Mouse (Mus musculus): ENCODE results near the gene Ctla2a. TPM values are rescaled to one million over a fixed set of nuclear protein-coding genes. Genes with fewer than 3 reads are reported as not detected.
"Not testable (repeated sequence)": the region's sequence is repeated elsewhere in the genome, so short reads cannot be mapped to it uniquely, and the experiment has no call there.

The Ctla2a gene
- 45.6 and 76.5 TPM in 2 replicates for total RNA-seq (2021)
- long read RNA-seq, experiment 1, transcript Ctla2a-201 (5 exons, 1,373 nt) = major isoform, 24 of 33 reads
- long read RNA-seq, experiment 1, partial matches to known transcripts = 1 of 33 reads
- long read RNA-seq, experiment 1, other reads (novel, unspliced or antisense) = 1 of 33 reads
- long read RNA-seq, experiment 2, transcript Ctla2a-201 (5 exons, 1,373 nt) = major isoform, 26 of 42 reads
- long read RNA-seq, experiment 2, transcript Ctla2a-205 (3 exons, 706 nt) = minor isoform, 11 of 42 reads
- long read RNA-seq, experiment 2, partial matches to known transcripts = 1 of 42 reads
- long read RNA-seq, experiment 2, other reads (novel, unspliced or antisense) = 0 of 42 reads

DNA sequence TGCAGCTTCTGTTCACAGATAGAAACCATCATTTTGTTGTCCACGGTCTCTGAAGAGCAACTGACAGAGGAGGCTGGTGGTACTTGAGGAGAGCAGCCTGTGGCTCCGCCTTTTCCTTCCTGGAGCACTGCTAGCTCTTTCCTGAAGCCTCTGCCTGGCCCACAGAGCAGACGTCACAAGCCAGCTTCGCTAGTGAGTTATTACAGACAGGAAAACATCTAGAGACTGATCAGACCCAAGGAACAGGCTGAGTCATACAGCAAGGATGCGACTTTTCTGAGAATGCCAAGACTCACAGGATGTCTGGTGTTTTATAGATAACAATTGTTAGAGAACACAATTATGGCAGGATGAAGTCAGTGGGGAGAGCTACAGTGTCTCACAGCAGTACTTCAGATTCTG lies at the start of gene Ctla2a, which contains the start of gene Gm49391:
Gene Ctla2a (minus strand): TSS at position 126 of the 402 bp plus-strand sequence.
Gene Gm49391 (minus strand): TSS at position 72 of the 402 bp plus-strand sequence.
- DNase-seq = peak; percentile 42

DNA sequence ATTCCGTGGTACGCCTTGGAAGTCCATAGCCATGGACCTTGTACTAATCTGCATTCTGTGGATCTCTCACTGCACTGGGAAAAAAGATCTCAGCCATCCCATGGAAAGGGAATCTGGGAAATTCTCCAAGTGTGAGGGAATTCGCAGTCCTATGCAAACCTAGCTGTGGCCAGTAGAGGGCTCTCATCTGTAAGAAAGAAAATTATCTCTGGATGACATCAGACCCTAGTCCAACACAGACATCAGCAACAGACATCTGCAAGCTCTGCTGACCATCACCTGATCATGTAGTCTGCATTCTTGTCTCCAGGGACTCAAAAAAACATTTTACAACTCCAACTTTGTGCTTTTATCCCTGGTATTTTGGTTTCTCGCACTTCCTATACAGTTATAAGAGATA lies 35.9 kb upstream of the Ctla2a start:
- DNase-seq = not testable (repeated sequence)

DNA sequence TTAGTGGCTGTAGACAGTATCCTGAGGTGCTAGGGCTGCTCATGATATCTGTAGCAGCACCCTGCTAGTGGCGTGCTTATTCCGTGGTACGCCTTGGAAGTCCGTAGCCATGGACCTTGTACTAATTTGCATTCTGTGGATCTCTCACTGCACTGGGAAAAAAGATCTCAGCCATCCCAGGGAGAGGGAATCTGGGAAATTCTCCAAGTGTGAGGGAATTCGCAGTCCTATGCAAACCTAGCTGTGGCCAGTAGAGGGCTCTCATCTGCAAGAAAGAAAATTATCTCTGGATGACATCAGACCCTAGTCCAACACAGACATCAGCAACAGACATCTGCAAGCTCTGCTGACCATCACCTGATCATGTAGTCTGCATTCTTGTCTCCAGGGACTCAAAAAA lies 27.6 kb upstream of the Ctla2a start:
- not testable (repeated sequence) for DNase-seq

DNA sequence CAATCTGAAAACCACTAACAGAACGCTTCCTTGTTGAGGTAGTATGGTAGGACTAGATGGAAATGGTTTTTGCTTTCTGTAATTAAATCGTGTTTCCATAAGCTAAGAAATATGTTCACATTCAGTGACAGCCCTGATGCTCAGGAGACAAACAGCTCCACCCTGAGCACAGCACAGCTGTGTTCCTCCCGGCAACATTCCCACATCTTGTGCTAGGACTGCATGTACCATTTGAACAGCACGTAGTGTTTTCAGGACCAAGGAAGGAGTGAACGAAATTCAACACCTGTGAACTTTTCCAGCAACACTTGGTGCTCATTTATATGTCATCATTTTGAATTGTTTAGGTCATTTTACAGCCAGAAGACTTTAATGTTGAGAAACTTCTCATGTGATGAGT lies 25.3 kb upstream of the Ctla2a start:
- DNase-seq = no peak

DNA sequence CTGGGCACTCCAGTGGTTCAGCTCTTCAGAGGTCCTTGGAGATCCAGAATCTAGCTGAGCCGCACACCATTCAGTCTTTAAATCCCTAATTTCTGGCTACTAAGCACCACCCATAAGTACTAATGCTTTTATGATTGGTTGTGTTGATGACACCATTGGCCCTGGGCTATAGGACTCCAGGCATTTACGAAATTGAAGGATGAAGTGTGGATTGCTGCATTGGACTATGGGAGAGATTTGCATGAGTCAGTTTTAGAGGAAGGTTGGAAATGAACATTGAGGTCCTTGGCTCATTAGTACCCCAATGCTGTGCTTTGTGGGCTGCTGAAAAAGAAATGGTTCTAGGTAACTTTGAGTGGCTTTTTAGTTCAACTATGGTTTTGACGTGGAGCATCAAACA lies 5.5 kb upstream of the Ctla2a start, which contains the start of gene Tpbpa:
Gene Tpbpa (minus strand): TSS at position 101 of the 400 bp plus-strand sequence.
- DNase-seq = not testable (repeated sequence)

DNA sequence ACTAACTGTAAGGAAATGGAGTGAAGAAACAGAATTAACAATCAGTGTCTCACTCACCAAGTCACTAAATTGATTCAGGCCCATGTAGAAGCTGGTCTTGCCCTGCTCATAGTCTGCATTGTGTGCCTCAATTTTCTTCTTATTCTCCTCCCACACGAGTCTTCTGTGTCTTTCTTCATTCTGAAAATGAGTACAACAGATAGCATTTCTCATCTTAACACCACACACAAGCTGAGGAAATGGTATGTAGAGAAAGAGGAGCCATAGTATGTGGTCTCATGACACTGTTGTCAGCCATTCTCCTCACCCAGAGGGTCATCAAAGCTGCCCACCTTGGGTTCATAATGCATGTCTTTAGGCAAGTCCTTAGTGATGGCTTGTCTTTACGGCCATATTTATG lies 935 bp downstream of the Ctla2a start, which contains the start of gene Gm49393:
Gene Gm49393 (minus strand): TSS at position 101 of the 400 bp plus-strand sequence.
- not testable (repeated sequence) for DNase-seq

DNA sequence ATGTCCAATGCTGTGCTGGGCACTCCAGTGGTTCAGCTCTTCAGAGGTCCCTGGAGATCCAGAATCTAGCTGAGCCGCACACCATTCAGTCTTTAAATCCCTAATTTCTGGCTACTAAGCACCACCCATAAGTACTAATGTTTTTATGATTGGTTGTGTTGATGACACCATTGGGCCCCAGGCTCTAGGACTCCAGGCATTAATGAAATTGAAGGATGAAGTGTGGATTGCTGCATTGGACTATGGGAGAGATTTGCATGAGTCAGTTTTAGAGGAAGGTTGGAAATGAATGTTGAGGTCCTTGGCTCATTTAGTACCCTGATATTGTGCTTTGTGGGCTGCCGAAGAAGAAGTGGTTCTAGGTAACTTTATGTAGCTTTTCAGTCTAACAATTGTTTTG lies 31.6 kb downstream of the Ctla2a start, which contains the start of gene Tpbpb:
Gene Tpbpb (minus strand): TSS at position 101 of the 400 bp plus-strand sequence.
- DNase-seq = not testable (repeated sequence)

DNA sequence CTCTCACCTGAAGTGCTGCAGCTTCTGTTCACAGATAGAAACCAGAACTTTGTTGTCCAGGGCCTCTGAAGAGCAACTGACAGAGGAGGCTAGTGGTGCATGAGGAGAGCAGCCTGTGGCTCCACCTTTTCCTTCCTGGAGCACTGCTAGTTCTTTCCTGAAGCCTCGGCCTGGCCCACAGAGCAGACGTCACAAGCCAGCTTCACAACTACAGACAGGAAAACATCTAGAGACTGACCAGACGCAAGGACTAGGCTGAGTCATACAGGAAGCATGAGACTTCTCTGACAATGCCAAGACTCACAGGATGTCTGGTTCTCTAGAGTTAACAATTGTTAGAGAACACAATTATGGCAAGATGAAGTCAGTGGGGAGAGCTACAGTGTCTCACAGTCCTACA lies 39.1 kb downstream of the Ctla2a start, which contains the start of gene Ctla2b:
Gene Ctla2b (minus strand): TSS at position 120 of the 400 bp plus-strand sequence.
- peak; percentile 49 for DNase-seq

DNA sequence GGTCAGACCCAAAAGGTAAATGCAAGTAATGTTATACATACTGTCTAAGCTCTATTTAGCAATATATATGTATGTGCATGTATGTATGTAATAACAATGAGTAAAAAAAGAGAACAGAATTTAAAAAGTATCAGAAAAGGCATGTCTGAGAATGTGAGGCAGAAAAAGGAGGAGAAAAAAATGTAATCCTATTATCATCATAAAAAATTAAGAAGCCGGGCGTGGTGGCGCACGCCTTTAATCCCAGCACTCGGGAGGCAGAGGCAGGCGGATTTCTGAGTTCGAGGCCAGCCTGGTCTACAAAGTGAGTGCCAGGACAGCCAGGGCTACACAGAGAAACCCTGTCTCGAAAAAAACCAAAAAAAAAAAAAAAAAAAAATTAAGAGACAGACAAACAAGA lies 39.6 kb downstream of the Ctla2a start, which contains the start of gene Gm49392:
Gene Gm49392 (minus strand): TSS at position 101 of the 400 bp plus-strand sequence.
- not testable (repeated sequence) for DNase-seq

DNA sequence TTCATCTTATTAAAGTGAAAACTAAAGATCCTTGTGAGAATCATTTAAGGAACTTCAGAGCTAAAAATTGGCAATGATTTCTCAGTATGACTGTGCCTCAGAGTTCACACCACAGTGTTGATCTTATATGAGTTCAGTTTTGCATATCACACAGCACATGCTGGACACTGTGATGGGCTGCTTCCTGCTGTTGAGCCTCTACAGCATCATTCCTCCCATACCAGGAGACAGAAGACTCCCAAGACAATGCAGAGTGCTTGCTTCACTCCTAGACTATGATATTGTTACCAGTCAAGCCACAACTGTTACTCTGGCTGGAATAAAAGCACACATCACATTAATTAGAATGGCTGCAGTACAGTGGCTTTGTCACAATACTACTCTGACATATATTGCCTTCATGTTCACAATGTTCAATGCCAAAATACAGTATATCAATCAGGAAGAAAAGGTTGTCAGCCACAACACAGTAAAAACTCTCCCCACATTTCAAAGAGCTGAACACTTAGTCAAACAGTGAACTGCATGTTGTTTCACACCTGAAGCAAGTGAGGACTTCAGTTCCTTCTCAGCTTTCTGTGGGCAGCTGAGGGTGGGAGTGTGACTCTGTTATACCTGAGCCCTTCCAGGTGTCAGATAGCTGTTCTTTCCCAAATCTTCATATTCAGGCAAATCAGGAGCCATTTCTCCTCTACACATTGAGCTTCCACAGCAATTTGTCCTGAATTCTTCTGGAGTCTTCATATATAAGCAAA lies 40.8 kb downstream of the Ctla2a start:
- no peak for DNase-seq

DNA sequence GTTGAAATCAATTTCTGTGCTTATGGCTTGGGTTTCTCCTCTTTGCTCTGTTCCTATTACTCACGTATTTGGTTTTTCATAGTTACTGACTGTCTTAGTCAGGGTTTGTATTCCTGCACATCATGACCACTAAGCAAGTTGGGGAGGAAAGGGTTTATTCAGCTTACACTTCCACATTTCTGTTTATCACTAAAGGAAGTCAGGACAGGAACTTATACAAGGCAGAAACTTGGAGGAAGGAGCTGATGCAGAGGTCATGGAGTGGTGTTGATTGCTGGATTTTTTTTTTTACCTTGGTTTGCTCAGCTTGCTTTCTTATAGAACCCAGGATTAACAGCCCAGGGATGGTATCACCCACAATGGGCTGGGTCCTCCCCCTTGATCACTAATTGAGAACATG lies 44.1 kb downstream of the Ctla2a start:
- DNase-seq = no peak

Other genes with a start within 250 kb of the Ctla2a start
- not detected in 2 replicates for gene BC051665, start 150.3 kb downstream of the Ctla2a start, total RNA-seq (2021)
- gene Ctsll3, start 133.8 kb downstream of the Ctla2a start, total RNA-seq (2021) = not detected in 2 replicates
- 34.7 and 39.4 TPM in 2 replicates for gene 4930486L24Rik, start 72.2 kb downstream of the Ctla2a start, total RNA-seq (2021)
- 2.3 and 2.5 TPM in 2 replicates for gene Gm49392, start 39.7 kb downstream of the Ctla2a start, total RNA-seq (2021)
- 7.1 and 9.8 TPM in 2 replicates for gene Ctla2b, start 39.2 kb downstream of the Ctla2a start, total RNA-seq (2021)
- gene Tpbpb, start 31.7 kb downstream of the Ctla2a start, total RNA-seq (2021) = not detected in 2 replicates
- not detected in 2 replicates for gene Gm49393, start 1.0 kb downstream of the Ctla2a start, total RNA-seq (2021)
- gene Gm49391, start 54 bp downstream of the Ctla2a start, total RNA-seq (2021) = 0.75 and 2.1 TPM in 2 replicates
- not detected in 2 replicates for gene Tpbpa, start 5.4 kb upstream of the Ctla2a start, total RNA-seq (2021)
- not detected in 2 replicates for gene Ctsj, start 69.3 kb upstream of the Ctla2a start, total RNA-seq (2021)
- not detected in 2 replicates for gene Ctsq, start 104.0 kb upstream of the Ctla2a start, total RNA-seq (2021)
- not detected in 2 replicates for gene Ctsr, start 227.6 kb upstream of the Ctla2a start, total RNA-seq (2021)

Data from adrenal gland, postnatal 14 days (tissue).